Mouse (Mus musculus) heart, postnatal 0 days (tissue): ENCODE results near the gene Pcsk2.

ENCODE experiments used
- CTCF ChIP-seq: IDR thresholded peaks from 2 replicates; pipeline ENCODE4 v1.5.1; 2016; ENCODE audit warnings: antibody characterized with exemption, control low read depth, low read depth
- EP300 ChIP-seq: IDR thresholded peaks from 2 replicates; pipeline ENCODE4 v1.6.1; 2016; ENCODE audit warnings: antibody characterized with exemption, low read depth

DNA sequence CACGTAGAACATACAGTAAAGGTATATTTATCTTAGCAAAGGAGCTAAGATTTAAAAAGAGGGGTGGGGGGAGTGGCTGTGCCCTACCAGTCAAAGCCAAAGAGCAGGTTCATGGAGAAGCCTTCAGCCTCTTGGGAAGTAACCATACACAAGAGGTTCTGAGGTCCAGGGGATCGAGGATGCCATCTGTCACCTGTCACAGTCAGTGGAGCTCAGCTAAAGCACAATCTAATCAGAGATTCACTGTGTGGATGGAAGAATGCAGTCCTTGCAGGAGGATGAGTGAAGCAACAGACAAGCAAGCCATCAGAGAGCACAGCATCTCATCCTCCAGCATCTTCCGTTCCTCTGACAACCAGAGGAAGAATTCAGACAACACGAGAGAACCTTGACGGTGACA lies 244.0 kb downstream of the Pcsk2 start:
- no peak for TF ChIP-seq CTCF
- TF ChIP-seq EP300, result no peak
